Mouse (Mus musculus) liver, embryonic 14.5 days (tissue): ENCODE measurements at regions not wholly inside any gene's neighbourhood (a gene's known extent, or its start where the extent isn't known, plus 50 kb on each side); places are given as distances from the start of the nearest gene placed in this dataset.

Experiments
- ATAC-seq: fragments of 200-750 bp; cut with Nextera tagmentation; 2 replicates; pipeline ENCODE4 v1.8.0; 2017; ENCODE audit warnings: moderate number of reproducible peaks, mild to moderate bottlenecking, moderate library complexity; ENCODE audit not compliant: insufficient read depth
- DNase-seq, 3 experiments: peaks; one replicate each; pipeline ENCODE4 v3.0.0-alpha.2; 2012 to 2013; ENCODE audit warnings: low read depth in 3 of 3, low spot score in 3 of 3
- H3K27ac ChIP-seq: fragments of 300-500 bp; sonication (generic); 2 replicates; pipeline ENCODE4 v1.5.1; 2014; ENCODE audit warnings: moderate library complexity, mild to moderate bottlenecking, control low read depth, inconsistent platforms
- H3K27me3 ChIP-seq: fragments of 300-500 bp; sonication (generic); 2 replicates; pipeline ENCODE4 v1.6.1; 2014; ENCODE audit warnings: mild to moderate bottlenecking, low read length, moderate library complexity; ENCODE audit not compliant: control insufficient read depth, insufficient read depth
- H3K36me3 ChIP-seq: fragments of 300-500 bp; sonication (generic); replicated peaks from 2 replicates; pipeline ENCODE4 v1.6.1; 2014; ENCODE audit warnings: low read depth; ENCODE audit not compliant: control insufficient read depth, insufficient read depth
- H3K4me1 ChIP-seq, 2 experiments: fragments of 200-500 bp in 1 of 2; fragments of 300-500 bp in 1 of 2; sonication (generic) in 1 of 2; replicated peaks; 2 replicates each; pipeline ENCODE4 v1.6.1; 2012 to 2014; ENCODE audit warnings: antibody characterized with exemption in 1 of 2, inconsistent platforms in 1 of 2, low read length in 1 of 2; ENCODE audit not compliant: control insufficient read depth in 2 of 2, insufficient read depth in 2 of 2
- H3K4me2 ChIP-seq: fragments of 300-500 bp; sonication (generic); 2 replicates; pipeline ENCODE4 v1.6.1; 2014; ENCODE audit warnings: low read depth, mild to moderate bottlenecking, control low read depth, moderate library complexity
- H3K4me3 ChIP-seq, 2 experiments: fragments of 200-500 bp in 1 of 2; fragments of 300-500 bp in 1 of 2; sonication (generic) in 1 of 2; 2 replicates each; pipeline ENCODE4 v1.5.1; 2012 to 2014; ENCODE audit warnings: low read depth in 2 of 2, low read length in 2 of 2, mild to moderate bottlenecking in 2 of 2, control low read depth in 1 of 2, inconsistent platforms in 1 of 2, moderate library complexity in 1 of 2; ENCODE audit not compliant: insufficient read depth in 1 of 2
- H3K9ac ChIP-seq: fragments of 300-500 bp; sonication (generic); replicated peaks from 2 replicates; pipeline ENCODE4 v1.6.1; 2014; ENCODE audit warnings: mild to moderate bottlenecking, control low read depth, moderate library complexity
- H3K9me3 ChIP-seq: fragments of 300-500 bp; sonication (generic); 2 replicates; pipeline ENCODE4 v1.6.1; 2016; ENCODE audit warnings: low read length, mixed read lengths; ENCODE audit not compliant: control insufficient read depth
- CTCF ChIP-seq: IDR thresholded peaks from 2 replicates; pipeline ENCODE4 v1.5.1; 2016; ENCODE audit warnings: antibody characterized with exemption, low read depth, control low read depth
- EP300 ChIP-seq: IDR thresholded peaks from 2 replicates; pipeline ENCODE4 v1.6.1; 2016; ENCODE audit warnings: antibody characterized with exemption, low read depth
- whole genome bisulfite sequencing: fragments of 180-500 bp; shearing (Covaris S2); extraction: QIAGEN DNeasy Blood & Tissue Kit; methylation state at CpG from one replicate; pipeline ENCODE4 v1.1.7; 2014; ENCODE audit not compliant: insufficient replicate concordance; 5-methylcytosine and 5-hydroxymethylcytosine counted together

DNA sequence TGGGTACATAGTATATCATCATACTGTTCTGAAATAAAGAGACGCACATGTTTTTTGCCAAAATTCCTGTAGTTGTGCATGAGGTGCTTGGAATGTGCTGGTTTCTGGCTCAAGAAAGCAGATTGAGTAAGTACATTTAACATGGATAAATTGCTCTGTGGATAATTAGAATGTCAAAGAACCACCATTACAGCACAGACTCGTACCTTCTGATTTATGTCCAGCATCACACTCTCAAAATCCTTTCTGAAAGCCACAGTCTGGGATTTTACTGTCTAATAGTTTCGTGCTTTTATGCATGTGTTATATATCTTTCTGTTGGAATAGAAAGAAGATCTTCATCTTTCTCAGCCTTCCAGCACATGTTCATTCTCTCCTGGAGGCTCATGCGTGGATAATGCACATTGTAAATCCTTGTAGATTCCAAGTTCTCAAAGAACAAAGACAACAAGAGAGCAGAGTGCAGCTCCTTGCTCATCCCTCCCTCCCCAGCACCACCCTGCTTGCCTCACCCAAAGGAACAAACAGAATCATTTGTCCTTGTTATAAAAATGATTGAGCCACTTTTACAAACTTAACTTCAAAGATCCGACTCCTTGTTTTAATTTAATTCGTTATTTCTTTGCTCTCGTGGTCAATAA lies 348.9 kb upstream of the Ctso start:
- DNase-seq: no peak
- H3K4me3 ChIP-seq: no peak overlapping the region
- ATAC-seq: no peak
- H3K4me2 ChIP-seq: no peak overlapping the region
- no peak overlapping the region for H3K27ac ChIP-seq
- H3K9me3 ChIP-seq: no peaks in the 10 kb centered on the region
- 59% methylated on average over 7 of the region's 7 CpGs for WGBS
- no peaks in the 10 kb centered on the region for H3K36me3 ChIP-seq
- no peaks in the 10 kb centered on the region for H3K27me3 ChIP-seq
- no peak for TF ChIP-seq CTCF
- no peak overlapping the region for H3K9ac ChIP-seq
- no peaks in the 10 kb centered on the region for H3K4me1 ChIP-seq

DNA sequence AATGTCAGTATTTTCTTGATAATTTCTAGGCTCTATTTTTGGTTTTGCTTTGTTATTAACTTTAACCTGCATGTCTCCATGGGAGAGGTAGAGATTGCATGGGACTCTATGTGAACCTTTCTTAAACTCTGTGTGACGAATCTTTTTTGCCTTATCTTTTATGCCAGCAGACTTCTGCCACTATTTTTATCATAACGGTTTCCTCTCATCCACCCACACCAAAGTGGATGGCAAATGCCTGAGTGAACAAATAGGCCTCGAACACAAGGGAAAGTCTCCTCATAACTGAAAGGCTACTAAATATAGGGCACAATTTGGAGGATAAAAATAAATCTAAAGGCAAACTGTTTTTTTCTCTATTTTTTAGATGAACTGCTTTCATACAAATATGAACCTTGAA lies 343.3 kb upstream of the Ctso start:
- Histone ChIP-seq H3K9me3 (no peaks in the 10 kb centered on the region), H3K9ac (no peak overlapping the region), H3K27me3 (no peaks in the 10 kb centered on the region), H3K4me1 (no peaks in the 10 kb centered on the region), H3K27ac (no peak overlapping the region), H3K4me3 (no peak overlapping the region), H3K36me3 (no peaks in the 10 kb centered on the region), H3K4me2 (no peak overlapping the region)
- DNase-seq (no peak), ATAC-seq (no peak)
- TF ChIP-seq CTCF (no peak), EP300 (no peak)
- WGBS: 8% methylated on average over 3 of the region's 3 CpGs

DNA sequence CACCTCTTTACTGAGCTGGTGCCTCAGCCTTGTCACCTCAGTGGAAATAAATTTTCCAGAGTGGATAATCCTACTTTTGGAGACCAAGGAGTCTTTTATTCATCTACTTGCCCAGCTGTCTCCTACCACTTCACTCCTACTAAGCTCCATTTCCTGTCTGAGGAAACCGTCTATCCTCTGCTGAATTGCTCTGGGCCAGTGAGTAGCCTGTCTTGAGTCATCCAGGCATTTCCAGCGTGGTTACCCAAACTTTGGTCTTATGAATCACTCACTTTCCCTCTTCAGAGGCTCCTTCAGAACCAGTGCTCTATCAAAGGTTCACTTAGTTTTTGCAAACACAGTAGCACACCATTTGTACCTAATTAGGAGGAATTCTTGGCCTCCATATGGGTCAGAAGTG lies 303.2 kb upstream of the Ctso start:
- no peaks in the 10 kb centered on the region for H3K4me1 ChIP-seq
- H3K9ac ChIP-seq: no peak overlapping the region
- ATAC-seq (no peak), DNase-seq (no peak)
- H3K9me3 ChIP-seq: no peaks in the 10 kb centered on the region
- H3K27me3 ChIP-seq: no peaks in the 10 kb centered on the region
- H3K27ac ChIP-seq: no peak overlapping the region
- no peak for TF ChIP-seq EP300
- 22% methylated on average over 2 of the region's 2 CpGs for WGBS
- no peak overlapping the region for H3K4me3 ChIP-seq
- no peak overlapping the region for H3K4me2 ChIP-seq
- H3K36me3 ChIP-seq: no peaks in the 10 kb centered on the region

DNA sequence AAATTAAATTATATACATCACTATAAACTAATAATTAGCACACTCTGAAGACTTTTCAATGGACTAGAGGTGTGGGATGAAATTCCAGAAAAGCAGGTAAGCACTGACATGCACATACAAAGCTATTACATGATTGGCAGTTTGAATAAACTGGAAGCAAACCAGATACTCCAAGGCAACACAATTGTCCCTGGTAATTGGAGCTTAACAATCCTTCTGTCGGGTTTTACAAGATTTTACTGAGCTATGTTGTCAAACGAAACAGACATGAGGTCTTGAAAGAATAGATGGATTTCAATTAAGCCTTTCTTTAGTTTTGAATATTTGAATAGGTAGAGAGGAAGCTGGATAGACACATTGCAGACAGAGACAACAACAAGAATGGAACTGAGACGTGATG lies 273.9 kb upstream of the Ctso start:
- DNase-seq: no peak
- WGBS: 42% methylated on average over 3 of the region's 3 CpGs
- TF ChIP-seq EP300: no peak
- TF ChIP-seq CTCF: no peak
- Histone ChIP-seq H3K36me3 (no peaks in the 10 kb centered on the region), H3K4me1 (no peaks in the 10 kb centered on the region), H3K27ac (no peak overlapping the region), H3K4me2 (no peak overlapping the region), H3K27me3 (no peaks in the 10 kb centered on the region), H3K4me3 (no peak overlapping the region), H3K9ac (no peak overlapping the region), H3K9me3 (no peaks in the 10 kb centered on the region)
- ATAC-seq: no peak

DNA sequence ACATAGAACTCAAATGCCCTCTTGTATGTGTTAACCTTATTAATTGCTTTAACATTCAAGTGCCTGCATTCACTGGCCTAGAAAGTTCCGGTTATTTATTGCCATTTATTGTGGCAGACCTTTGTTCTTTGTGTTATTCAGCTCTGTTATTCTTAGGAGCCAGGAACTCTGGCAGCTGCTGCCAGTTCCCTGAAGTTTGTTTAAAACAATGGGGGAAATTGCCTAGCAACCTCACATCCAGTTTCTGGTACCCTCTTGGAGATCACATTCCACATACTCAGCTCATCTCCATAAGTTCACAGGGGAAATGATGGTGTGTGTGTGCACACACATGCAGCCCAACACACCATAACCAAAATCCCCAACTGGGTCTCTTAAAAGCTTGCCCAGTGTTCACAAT lies 270.8 kb upstream of the Ctso start:
- no peaks in the 10 kb centered on the region for H3K27me3 ChIP-seq
- no peak overlapping the region for H3K4me3 ChIP-seq
- TF ChIP-seq CTCF (no peak), EP300 (no peak)
- ATAC-seq (no peak), DNase-seq (no peak)
- no peaks in the 10 kb centered on the region for H3K4me1 ChIP-seq
- 26% methylated on average over 1 of the region's 1 CpGs for WGBS
- H3K27ac ChIP-seq: no peak overlapping the region
- H3K9me3 ChIP-seq: no peaks in the 10 kb centered on the region
- no peaks in the 10 kb centered on the region for H3K36me3 ChIP-seq
- no peak overlapping the region for H3K9ac ChIP-seq
- no peak overlapping the region for H3K4me2 ChIP-seq

DNA sequence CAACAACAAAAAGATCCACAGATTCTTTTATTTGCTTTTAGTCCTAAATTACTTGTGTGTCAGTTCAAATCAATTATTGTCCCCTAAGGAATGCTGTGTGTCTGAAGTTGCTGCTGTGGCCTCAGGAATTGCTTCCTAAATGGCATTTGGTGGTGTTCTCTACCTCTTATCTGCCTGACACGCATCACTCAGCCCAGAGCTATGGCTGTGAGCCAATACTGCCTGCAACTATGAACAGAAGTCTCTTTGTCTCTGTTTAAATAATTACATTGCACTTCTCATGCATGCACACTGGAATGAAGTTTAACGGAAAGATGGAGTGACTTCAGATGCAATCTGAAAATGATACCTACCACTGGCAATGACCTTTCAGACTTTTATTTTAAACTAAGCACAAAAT lies 266.1 kb upstream of the Ctso start:
- Histone ChIP-seq H3K4me3 (no peak overlapping the region), H3K9me3 (no peaks in the 10 kb centered on the region), H3K36me3 (no peaks in the 10 kb centered on the region), H3K27ac (no peak overlapping the region), H3K27me3 (no peaks in the 10 kb centered on the region), H3K4me2 (no peak overlapping the region), H3K4me1 (no peaks in the 10 kb centered on the region), H3K9ac (no peak overlapping the region)
- ATAC-seq (no peak), DNase-seq (no peak)
- no peak for TF ChIP-seq CTCF
- 68% methylated on average over 2 of the region's 2 CpGs for WGBS
